Mouse (Mus musculus) right cerebral cortex, postnatal 14 days (tissue): ENCODE data around the gene Neurog1.

Source experiments
- DNase-seq: peaks from one replicate; pipeline ENCODE4 v3.0.0; 2022

Neurog1 gene

DNA sequence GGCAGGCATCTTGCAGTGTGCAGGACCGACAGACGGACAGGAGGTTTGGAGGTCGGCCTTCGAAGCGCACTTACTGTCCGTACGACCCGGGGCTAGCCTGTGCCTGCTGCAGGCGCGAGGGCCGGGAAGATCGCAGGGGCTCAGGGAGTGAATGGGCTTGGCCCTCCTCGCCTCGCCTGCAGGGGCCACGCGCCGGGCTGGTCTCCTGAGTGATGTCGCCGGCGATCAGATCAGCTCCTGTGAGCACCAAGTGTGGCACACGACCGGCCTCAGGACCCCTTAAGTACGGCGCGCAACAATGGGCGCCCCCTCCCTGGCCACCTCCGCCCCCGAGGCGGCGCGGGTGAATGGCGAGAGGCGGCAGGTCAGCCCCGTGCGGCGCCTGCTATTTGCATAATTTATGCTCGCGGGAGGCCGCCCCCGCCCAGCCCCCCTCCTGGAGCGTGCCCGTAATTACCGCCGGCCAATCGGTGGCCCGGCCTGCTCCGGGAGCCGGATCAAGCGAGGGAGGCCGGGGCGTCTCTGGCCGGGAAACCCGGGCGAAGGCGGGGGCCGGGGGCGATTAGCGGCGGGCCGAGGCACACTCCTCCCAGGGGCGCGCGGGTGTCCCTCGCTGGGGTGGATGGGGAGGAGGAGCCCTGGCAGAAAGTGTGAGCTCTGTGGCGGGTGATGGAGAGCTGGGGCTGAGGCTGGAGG lies at the start of gene Neurog1:
TSS of gene Neurog1 (minus strand) at position 240 of the 696 bp plus-strand sequence.
- DNase-seq = peak; percentile 37

DNA sequence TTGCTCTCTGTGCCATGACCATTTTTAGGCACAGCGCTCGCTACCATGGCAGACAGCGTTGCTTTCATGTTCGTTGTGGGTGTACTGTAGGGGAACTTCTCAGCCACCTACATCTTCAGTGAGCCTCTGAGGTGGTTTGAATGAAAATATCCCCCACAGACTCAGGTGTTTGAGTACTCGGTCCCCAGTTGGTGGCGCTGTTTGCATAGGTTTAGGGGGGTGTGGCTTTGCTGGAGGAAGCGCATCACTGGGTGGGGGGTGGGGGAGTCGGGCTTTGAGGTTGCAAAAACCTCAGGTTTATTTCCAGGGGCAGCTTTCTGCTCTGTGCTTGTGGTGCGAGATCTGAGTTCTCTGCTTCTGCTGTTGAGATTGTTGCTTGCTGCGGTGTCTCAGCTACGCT lies 47.4 kb upstream of the Neurog1 start:
- no peak for DNase-seq

DNA sequence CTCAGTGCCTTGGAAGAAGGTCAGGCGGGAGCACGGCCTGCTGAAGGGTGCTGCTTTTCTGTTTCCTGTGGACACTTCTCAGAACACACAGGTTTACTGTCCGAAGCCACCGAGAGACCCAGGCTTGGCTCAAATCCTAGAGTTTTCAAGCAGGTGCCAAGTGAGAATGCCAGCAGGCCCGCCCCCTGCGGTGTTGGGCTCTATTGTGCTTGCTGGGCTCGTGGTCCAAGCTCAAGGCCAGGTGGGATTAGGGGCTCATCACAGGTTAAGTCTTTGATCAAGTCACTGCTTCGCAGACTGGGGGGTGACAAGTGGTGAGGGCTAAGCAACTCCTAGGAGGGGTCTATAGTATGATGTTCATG lies 44.7 kb upstream of the Neurog1 start:
- DNase-seq = no peak

DNA sequence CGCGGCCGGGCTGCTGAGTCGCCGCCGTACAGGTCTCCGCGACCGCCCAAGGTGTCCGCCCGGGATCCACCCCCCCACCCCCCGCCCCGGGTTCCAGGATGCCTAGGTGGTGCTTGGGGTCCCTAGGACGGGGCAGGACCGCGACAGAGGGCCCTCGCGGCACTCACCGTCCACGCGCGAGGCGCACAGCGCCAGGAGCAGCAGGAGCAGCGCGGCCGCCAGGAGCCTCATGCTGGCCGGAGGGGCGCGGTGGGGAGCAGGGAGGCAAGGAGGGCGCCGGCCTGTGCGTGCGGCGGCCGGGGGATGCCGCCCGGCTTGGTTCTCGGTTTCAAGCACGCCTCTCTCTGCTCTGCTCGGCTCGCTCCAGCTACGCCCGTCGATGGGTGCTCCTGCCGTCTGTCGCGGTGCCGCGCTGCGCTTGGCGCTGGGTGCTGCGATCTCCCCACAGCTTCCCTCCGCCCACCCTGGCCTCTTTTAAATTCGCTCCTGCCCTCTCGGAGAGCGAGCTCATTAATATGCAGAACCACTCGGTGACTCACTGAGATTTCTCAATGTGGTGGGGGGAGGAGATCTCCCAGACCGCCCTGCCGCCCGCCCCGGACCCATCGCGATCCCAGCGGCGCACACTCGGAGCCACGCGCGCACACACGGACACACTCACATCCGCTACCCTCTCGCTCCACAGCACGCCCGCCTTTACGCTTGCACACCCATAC lies 44.1 kb upstream of the Neurog1 start, which contains the start of gene Cxcl14:
TSS of gene Cxcl14 (minus strand) at position 609 of the 716 bp plus-strand sequence.
- peak; percentile 57 for DNase-seq

DNA sequence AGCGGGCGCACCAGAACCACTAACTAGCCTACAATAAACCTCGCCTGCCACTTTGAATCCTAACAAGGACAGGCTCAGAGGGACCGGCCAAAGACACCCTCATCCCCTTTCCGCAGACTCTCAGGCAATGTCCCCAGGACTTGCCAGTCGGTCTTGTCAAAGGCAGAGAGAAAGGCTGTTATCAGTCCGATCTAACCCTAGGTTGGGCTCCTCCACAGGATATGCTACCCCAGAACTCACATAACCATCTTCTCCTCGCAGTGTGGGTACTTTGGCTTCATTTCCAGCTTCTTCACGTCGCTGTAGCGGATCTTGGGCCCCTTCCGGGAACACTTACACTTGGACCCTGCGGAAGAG lies 43.6 kb upstream of the Neurog1 start:
- no peak for DNase-seq

DNA sequence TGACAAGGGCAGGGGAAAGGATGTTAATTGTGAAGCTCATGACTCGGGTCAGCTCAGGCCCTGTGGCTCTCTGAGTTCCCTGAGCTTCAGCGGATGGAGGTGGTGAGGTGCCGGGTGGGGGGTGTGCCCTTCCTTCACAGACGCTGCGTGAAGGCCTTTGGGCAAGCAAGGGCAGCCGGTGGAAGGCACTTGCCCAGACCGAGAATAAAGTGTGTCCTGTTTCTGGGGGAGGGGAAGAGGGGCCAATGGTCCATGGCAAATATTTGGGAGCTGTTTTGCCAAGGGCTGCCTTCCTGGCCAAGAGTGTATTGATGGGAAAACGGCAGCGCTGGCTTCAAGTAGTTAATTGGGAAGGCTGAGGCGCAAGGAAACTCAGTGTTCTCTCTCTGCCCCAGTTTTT lies 42.9 kb upstream of the Neurog1 start:
- DNase-seq = no peak

DNA sequence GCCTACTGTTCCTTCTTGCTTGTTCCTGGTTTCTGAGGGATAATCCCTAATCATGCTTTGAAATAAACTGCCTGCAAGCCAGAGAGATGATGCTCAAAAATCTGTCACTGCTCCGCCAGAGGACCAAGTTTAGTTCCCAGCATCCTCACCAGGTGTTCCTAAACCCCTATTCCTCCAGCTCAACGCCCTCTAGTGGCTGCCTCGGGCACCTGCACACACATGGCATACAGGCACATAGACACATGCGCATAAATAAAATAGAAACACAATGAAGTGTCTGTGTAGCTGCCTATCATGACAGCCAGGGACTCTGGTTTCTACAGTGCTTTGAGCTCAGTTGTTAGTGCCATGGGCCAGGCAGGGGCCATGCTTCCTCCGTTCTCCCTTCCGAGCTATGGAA lies 38.0 kb upstream of the Neurog1 start:
- no peak for DNase-seq

DNA sequence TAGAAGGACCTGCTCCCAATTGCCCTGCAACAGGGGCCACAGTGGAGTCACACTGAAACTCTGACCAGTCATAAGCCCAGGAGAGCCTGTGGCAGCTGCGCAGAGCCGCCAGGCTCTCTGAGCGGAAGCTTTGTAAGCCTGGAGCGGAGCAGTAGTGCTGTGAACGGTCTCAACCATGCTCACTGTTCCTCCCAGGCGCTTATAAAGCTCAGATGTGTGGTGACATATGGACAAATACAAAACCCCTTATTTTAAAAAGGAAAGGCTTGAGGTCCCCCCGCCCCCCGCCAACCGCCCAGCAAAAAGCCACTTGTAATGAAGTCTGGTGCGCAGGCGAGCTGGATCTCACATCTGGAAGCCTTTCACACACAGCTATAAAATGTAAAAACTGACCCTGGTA lies 37.3 kb upstream of the Neurog1 start:
- no peak for DNase-seq

DNA sequence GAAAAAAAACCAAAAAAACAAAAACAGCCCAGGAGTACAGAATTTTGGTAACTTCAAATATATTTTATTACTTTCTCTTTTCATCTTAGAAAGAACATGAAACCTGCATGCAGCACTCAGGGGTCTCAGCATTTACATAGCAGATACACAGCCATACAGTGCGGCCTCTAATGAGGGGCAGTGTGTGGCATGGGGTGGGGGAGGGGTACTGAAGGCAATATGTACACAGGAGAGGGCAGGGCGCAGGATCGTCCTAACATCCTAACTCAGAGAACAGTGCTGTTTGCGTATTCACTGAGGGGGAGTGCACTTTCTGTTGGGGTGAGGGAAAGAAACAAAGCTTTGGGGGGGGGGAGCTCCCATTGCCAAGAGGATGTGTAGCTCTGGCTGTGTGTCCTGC lies 36.6 kb upstream of the Neurog1 start:
- DNase-seq = no peak

DNA sequence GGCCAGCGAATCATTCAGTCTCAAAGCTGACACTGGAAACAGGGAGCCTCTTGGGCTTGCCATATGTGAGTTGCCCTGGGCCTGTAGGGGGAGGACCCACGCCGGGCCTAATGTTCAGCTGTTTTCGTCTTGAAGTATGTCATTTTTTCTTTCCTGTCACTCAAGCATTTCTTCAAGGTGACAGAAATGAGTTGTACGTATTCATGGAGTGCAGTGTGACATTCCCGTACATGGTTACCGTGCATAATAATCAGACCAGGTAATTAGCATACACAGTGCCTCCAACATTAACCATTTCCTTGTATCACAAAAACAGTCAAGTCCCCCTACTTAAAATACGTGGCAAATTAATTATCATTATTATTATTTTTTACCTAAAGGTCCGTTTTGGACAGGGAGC lies 35.1 kb upstream of the Neurog1 start:
- DNase-seq = no peak

DNA sequence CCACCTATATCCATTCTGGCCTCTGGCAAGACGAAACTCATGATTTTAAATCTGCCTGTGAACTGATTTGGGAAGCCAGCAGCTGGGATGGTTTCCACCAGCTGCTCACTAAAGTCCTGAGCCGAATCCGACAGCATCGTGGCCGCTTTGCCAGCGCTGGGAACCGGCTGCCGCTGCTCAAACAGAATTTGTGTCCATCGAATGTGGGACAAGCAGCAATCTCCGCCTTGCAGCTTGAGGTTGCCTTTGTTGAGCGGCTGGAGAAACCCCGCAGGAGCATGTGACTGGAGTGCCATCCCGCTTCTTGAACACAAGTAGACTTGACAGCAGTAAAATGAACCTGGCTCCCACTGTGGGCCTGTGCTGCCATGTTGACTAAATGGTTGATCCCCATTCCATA lies 31.4 kb upstream of the Neurog1 start:
- DNase-seq = no peak

DNA sequence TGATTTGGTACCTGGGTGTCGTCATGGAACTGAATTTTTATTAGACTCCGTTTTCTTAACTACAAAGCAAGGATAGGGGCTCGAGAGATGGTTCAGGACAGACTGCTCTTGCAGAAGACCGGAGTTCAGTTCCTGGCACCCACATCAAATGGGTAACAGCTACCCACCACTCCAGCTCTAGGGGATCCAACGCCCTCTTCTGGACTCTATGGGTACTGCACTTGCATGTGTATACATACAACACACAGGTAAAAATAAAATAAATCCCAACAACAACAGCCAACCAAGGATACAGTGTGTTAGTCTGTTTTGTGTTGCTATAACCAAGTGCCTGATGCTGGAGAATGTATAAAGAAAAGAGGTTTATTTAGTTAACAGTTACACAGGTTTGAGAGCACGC lies 28.4 kb upstream of the Neurog1 start:
- DNase-seq = no peak

DNA sequence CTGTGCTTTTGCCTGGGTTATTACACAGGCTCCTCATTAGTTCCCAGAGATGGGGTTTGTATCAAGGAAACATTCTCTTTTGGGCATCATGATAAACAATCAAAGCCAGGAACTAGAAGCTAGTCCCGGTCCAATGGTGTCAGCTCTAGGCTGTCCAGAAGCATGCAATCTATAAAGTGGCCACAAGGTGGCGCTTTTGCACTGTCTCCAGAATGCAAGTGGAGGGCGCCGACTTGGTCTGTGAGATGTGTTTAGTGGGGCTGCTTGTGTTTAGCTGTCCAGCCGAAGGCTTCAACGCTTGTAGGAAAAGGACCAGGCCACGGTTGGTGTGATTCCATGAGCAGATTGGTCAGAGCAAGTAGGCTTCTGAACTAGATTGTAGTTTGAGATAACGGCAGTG lies 27.5 kb upstream of the Neurog1 start:
- DNase-seq = peak; percentile 86

DNA sequence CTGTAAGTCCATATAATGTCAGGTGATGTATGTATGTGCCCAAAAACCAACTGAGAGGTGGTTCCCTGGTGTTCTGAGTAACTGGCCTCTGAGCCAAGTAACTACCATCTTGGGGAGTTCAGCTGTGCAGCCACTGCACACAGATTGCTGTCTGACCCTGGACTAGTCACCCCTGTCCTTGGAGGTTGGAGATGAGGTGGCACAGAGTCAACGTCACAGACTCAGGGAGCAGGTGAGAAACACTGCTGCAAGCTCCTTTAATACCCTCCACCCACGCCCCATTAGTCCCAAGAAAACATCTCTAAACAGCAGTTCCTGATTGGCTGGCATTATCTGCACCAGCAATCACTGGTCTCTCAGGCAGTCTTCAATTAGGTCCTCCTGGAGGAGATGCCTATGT lies 23.2 kb upstream of the Neurog1 start:
- no peak for DNase-seq

DNA sequence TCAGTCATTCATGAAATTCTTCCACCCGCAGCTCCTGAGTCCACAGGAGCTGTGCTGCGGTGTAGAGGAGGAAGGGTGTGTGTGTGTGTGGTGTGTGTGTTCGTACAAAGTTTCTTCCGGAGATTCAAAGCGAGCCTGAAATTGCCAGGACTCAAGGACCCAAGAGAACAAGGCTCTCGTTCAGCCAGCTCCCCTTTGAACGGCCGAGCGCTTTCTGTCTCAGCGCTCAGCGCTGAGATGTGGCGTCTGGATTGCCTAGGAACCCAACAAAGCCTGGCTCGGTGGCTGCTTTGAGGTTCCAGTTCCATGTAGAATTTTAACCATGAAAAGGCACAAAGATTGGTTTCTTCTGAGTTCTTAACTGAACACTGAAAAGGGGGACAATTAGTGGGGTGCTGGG lies 18.2 kb upstream of the Neurog1 start:
- DNase-seq = peak; percentile 25

DNA sequence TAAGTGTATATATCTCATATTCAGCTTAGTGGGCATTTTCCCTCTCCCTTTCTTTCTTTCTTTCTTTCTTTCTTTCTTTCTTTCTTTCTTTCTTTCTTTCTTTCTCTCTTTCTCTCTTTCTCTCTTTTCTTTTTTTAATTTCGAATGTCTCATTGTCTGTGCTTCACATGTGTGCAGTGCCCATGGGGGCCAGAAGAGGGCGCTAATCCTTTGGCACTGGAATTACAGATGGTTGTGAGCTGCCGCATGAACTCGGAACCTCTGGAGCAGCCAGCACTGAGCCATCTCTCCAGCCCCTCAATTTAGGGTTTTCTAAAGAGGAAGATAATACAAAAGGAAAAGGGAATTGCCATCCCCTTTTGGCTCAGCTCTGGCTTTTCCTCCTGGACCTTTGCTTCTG lies 15.4 kb upstream of the Neurog1 start:
- no peak for DNase-seq

DNA sequence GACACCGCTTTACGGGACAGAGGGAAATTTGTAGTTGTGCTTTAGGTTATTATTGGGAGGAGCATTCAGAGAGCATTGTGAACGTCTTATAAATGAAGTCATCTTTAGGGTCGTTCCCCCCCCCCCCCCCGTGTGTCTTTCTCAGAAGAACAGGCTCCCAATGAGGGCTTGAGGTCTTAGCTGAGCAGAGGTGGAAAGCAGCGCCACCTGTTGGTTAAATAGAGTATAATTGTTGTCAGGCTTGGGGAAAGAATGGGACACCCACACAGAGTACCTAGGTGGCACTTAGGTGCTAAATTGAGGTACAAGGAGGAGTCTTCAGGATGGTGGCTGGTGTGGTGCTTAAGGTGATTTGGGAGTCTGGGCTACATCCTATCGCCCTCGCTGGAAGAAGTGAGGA lies 14.5 kb upstream of the Neurog1 start:
- no peak for DNase-seq

DNA sequence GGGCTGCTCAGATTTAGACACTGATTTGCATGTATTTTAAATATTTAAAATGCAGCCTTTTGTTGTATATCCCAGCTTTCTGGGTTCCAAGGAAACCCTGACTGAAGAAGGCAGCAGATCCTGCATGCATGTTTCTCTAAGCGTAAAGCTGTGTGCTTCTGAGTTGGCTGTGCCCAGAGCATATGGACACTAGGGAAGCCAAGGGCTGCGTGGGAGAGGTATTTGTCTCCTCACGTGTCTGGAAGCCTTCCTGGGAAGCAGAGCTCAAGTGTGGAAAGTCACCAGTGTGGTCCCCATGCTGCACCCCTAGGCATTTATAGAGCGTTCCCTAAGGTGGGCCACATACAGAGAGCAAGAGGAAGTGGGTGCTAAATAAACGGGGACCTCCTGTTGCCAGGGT lies 13.7 kb upstream of the Neurog1 start:
- DNase-seq = peak; percentile 45

DNA sequence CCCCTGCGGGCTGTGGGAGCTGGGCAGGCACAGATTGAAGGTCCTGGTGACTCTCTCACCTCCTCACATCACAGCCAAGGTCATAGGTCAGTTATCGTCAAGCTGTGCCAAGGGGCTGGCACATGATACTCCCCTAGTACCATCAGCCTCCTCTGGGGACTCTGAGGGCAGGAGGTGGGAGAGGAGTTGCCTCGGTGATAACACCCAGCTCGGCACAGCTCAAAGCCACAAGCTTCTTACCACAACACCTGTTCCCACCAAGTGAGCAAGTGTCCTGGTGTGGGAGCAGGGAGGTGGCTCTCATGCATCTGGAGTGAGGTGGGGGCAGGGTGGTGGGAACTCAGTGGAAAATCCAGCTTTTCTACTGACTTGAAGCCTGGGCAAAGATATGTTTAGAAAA lies 10.3 kb upstream of the Neurog1 start:
- no peak for DNase-seq

DNA sequence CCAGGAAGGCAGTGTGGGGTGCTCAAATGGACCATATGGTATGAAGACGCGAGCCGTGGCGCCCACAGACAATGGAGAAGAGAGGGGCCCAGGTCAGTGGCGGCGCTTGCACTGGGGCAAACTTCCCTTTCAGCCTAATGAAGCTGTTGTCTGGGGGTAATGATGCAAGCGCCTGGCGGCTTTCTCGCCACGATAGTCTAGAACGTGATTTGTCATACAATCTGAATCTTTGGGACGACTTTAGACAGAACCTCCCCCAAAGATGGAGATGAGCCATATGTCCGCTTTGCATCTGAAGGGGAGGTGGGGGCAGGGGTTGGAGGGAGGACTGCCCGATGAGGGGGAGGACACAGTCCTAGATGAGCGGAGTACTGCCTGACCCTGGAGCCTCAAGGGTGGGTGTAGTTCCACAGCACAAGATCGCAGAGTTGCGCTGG lies 8.4 kb upstream of the Neurog1 start:
- DNase-seq = no peak

DNA sequence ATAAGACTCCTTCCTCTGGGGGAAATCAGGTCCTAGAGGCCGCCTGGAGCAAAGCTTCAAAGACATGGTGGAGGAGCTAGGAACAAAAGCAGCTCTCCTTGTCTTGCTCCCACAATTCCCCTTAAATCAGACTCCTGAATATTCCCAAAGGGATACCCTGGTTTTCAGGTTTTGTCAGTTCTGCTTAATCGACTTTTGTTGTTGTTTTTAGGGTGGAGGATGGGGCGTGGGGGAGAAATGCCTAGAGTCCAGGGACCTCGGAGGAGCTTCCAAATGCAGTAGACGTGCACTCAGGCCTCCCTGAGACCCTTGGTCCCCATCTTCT lies 7.9 kb upstream of the Neurog1 start:
- no peak for DNase-seq

DNA sequence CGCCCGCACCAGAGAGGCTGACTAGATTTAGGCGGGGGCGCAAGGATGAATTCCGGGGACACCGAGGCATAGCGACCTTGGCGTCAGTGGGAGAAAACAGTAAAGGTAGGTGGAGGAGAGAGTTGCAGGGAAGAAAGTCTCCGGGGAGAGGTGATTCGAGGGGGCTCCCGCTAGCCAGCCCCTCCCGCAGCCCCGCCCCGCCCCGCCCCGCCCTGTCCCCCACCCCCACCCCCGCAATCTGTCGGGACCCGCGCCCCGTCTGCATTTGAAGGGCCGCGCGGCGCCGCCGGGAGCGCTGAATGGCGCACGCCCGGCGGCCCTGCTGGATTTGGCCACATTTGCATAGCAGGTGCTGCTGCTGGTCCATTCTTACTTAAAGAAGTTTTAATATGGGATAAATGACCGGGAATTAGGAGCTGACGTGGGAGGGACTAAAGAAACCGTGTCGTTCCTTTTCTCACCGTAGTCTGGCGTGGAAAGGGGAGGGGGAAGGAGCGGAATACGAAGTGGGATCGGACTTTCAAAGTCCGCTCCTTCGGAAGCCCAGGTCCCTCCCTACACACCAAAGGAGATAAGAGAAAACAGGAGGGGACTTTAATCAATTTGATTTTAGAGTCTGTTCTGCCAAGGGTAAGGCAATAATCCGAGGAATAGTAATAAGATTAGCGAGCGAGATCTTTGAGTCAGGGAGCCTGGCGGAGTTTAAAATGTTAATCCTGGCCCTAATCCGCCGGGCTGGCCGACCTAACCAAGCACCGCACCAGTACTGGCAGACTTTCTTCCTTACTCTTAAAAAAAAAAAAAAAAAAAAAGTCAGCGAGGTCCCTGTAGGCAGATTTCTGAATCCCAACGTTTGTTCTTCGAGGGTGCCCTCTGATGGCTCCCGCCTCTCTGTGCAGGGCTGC lies 7.3 kb upstream of the Neurog1 start:
- no peak for DNase-seq

DNA sequence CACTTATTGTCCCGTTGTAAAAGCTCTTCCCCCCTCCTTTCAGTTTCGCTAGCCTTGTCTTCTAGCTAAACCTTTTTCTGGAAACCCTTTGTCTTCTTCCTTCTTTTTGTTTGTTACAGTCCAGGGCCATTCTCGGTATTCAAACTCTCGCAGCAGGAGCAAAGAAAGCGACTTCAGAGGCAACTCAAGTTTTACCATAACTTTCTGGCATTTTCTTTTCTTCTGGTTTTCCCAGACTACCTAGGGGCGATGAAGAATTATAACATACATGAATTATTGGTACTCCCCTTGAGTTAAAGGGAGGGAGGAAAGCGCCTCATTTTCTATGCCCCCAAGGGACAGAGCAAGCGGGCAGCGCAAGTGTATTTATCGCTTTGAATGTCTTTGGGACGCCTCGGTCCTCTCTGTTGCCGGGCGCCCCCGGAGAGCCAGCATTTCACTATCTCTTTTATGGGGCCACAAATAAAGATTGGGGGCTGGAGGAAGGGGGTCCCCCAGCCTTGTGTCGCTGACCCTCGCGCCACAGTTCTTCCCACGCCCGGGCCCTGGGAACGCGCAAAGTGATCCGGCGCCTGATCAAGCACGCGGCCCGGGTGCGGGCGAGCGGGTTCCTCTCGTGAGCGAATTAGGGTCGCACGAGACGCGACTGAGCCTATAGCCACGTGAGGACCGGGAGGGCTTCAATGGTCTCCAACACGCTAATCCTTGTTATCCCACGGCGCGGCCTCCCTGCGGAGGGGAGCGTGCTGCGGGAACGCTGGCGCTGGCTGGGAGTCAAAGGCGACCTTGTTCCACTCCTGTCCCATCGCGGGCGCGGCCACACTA lies 6.4 kb upstream of the Neurog1 start:
- no peak for DNase-seq
